Mouse (Mus musculus) heart, adult 2 months (tissue): ENCODE measurements around the gene Nmnat2.

Experiments
- CTCF ChIP-seq: fragments of 200-600 bp; IDR thresholded peaks from 2 replicates; pipeline ENCODE4 v1.8.1; 2022; ENCODE audit warnings: antibody characterized with exemption, mild to moderate bottlenecking, moderate library complexity
- EP300 ChIP-seq: fragments of 200-500 bp; IDR thresholded peaks from 2 replicates; pipeline ENCODE4 v1.6.1; 2011; ENCODE audit warnings: low read depth, low read length, control low read depth; ENCODE audit not compliant: insufficient read depth

- TF ChIP-seq CTCF (no peak), EP300 (no peak)
Observed at GRCm38 (mm10) chr1:153168293-153168692, 213.5 kb downstream of the Nmnat2 start.
